Mouse (Mus musculus) heart, embryonic 14.5 days (tissue): ENCODE data around the gene Pax2. TPM values are rescaled to one million over a fixed set of nuclear protein-coding genes. Genes with fewer than 3 reads are reported as not detected.

ENCODE experiments used
- ATAC-seq: fragments of 200-750 bp; cut with Nextera tagmentation; 2 replicates; pipeline ENCODE4 v1.8.0; 2017; ENCODE audit warnings: low read depth, moderate TSS enrichment; ENCODE audit not compliant: insufficient number of reproducible peaks, insufficient read depth, low FRiP score
- H3K27ac ChIP-seq, 2 experiments: fragments of 200-500 bp in 1 of 2; fragments of 300-500 bp in 1 of 2; sonication (generic) in 1 of 2; replicated peaks in 1 of 2; 2 replicates each; pipeline ENCODE4 v1.5.1; 2012 to 2014; ENCODE audit warnings: low read depth in 2 of 2, low read length in 2 of 2, control low read depth in 1 of 2, mild to moderate bottlenecking in 1 of 2, mixed read lengths in 1 of 2; ENCODE audit not compliant: control insufficient read depth in 1 of 2, insufficient read depth in 1 of 2
- H3K27me3 ChIP-seq: fragments of 300-500 bp; sonication (generic); 2 replicates; pipeline ENCODE4 v1.6.1; 2014; ENCODE audit warnings: mild to moderate bottlenecking, low read length, control low read depth; ENCODE audit not compliant: control insufficient read depth, insufficient read depth
- H3K36me3 ChIP-seq: fragments of 300-500 bp; sonication (generic); 2 replicates; pipeline ENCODE4 v1.6.1; 2014; ENCODE audit warnings: mild to moderate bottlenecking, control low read depth, low read length, mixed read lengths; ENCODE audit not compliant: control insufficient read depth, insufficient read depth
- H3K4me1 ChIP-seq, 2 experiments: fragments of 200-500 bp in 1 of 2; fragments of 300-500 bp in 1 of 2; sonication (generic) in 1 of 2; 2 replicates each; pipeline ENCODE4 v1.6.1; 2012 to 2014; ENCODE audit warnings: low read length in 2 of 2, control low read depth in 1 of 2, mixed read lengths in 1 of 2; ENCODE audit not compliant: control insufficient read depth in 2 of 2, insufficient read depth in 2 of 2
- H3K4me2 ChIP-seq: fragments of 300-500 bp; sonication (generic); 2 replicates; pipeline ENCODE4 v1.6.1; 2014; ENCODE audit warnings: mild to moderate bottlenecking, low read length
- H3K4me3 ChIP-seq, 2 experiments: fragments of 200-500 bp in 1 of 2; fragments of 300-500 bp in 1 of 2; sonication (generic) in 1 of 2; 2 replicates each; pipeline ENCODE4 v1.5.1; 2012 to 2014; ENCODE audit warnings: low read length in 2 of 2, mild to moderate bottlenecking in 2 of 2, control low read depth in 1 of 2, low read depth in 1 of 2, moderate library complexity in 1 of 2; ENCODE audit not compliant: control insufficient read depth in 1 of 2, insufficient read depth in 1 of 2
- H3K9ac ChIP-seq: fragments of 300-500 bp; sonication (generic); 2 replicates; pipeline ENCODE4 v1.6.1; 2014; ENCODE audit warnings: mild to moderate bottlenecking, low read length
- H3K9me3 ChIP-seq: fragments of 300-500 bp; sonication (generic); 2 replicates; pipeline ENCODE4 v1.6.1; 2016; ENCODE audit warnings: low read length, control low read depth; ENCODE audit not compliant: control insufficient read depth
- WGBS: fragments of 180-500 bp; shearing (Covaris S2); extraction: QIAGEN DNeasy Blood & Tissue Kit; methylation state at CpG from one replicate; pipeline ENCODE4 v1.1.7; 2014; 5-methylcytosine and 5-hydroxymethylcytosine counted together
- polyA plus RNA-seq: library from polyadenylated mRNA; unstranded; fragments of >200 nt; fragmentation: Nextera tagmentation; extraction: Ambion mirVana; gene quantifications from 2 replicates; pipeline ENCODE4 v1.2.1, GENCODE M21; 2014

Gene Pax2
- polyA plus RNA-seq, 1 experiment from 2014 or later, result not detected

DNA sequence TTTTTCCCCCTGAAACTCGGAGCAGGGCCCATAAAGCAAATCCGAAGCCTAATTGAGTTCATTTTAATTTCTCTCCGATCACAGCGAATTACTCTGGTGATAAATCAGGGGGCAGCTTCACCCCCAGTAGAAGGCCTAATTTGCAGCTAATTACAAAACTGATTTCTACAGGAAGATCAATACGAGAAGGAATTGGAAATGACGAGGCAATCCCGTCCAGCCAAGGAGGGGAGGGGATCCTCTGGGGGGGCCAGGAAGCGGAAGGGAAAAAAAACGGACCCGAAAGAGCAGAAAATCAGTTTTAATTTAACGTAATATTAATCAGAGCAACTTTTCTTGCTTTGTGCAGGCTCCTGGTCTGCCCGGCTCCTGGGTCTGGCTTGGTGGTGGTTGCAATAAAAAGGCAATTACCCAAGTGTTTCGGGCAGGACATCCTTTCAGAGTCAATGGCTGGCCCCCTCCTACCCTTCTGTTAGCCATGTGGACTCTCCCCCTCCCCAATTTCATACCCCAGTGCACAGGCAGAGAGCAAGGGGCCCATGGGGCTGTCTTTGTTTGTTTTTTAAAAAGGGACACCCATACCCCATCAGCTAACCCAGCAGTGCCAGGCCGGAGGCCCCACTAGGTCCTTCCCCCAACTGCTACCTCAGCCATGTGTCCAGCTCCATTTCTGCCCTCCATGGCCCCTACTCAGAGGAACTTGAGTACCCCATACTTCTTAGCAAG lies 61.7 kb downstream of the Pax2 start:
- H3K27me3 ChIP-seq, result peaks cover 24% of the 10 kb centered on the region

DNA sequence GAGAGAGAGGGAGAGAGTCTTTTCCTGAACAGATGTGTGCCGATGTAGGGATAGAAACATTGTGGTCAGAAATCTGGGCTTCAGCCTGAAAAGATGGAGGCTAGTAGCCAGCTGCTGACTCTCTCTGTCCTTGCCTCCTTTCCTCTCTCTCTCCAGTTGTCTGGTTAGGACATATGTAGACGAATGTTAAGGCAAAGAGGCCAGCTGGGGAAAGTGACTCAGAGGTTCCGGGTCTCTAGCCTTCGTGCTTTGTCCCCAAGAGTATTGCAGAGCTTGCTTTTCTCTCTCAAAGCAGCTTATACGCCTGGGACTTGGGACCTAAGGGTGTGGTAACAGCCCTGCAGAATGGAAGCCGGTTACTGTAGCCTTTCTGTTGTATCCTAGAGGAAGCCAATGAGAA lies 62.8 kb downstream of the Pax2 start:
- whole genome bisulfite sequencing, result 56% methylated on average over 6 of the region's 6 CpGs
- no peak overlapping the region for H3K9ac ChIP-seq
- H3K9me3 ChIP-seq, result no peaks in the 10 kb centered on the region
- H3K4me2 ChIP-seq, result no peak overlapping the region
- H3K27me3 ChIP-seq, result peaks cover 33% of the 10 kb centered on the region
- no peaks in the 10 kb centered on the region for H3K4me1 ChIP-seq
- no peaks in the 10 kb centered on the region for H3K36me3 ChIP-seq
- no peak overlapping the region for H3K27ac ChIP-seq
- no peak for ATAC-seq
- H3K4me3 ChIP-seq, result no peak overlapping the region

More for the DNA sequence above, 61.7 kb downstream of the Pax2 start:
- Histone ChIP-seq H3K9ac (no peak overlapping the region), H3K4me2 (no peak overlapping the region), H3K27ac (no peak overlapping the region), H3K4me1 (no peaks in the 10 kb centered on the region), H3K36me3 (no peaks in the 10 kb centered on the region), H3K4me3 (no peak overlapping the region), H3K9me3 (no peaks in the 10 kb centered on the region)
- no peak for ATAC-seq
- WGBS, result 80% methylated on average over 14 of the region's 14 CpGs

DNA sequence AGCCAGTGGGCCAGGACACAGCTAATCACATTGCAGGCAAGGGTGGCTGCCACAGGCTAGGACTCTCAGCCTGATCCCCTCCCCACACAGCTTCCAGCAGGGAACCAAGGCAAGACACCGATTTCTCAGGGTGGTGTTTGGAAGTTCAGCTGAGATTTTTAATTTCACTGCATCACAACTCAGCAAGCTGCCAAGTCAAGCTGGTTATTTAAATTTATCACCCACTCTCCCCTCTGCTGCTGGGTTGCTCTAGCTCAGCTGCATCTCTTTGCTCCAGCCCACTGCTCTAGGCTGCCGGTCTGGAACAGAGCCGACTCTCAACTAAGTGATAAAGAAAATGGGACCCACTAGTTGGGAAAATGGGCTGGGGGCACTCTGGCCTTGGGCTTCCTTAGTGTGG lies 65.7 kb downstream of the Pax2 start:
- no peaks in the 10 kb centered on the region for H3K36me3 ChIP-seq
- H3K9me3 ChIP-seq, result no peaks in the 10 kb centered on the region
- H3K4me3 ChIP-seq, result no peak overlapping the region
- no peak overlapping the region for H3K9ac ChIP-seq
- H3K4me1 ChIP-seq, result no peaks in the 10 kb centered on the region
- WGBS, result 40% methylated on average over 3 of the region's 3 CpGs
- H3K4me2 ChIP-seq, result no peak overlapping the region
- no peak for ATAC-seq
- H3K27ac ChIP-seq, result no peak overlapping the region
- peaks cover 54% of the 10 kb centered on the region for H3K27me3 ChIP-seq

DNA sequence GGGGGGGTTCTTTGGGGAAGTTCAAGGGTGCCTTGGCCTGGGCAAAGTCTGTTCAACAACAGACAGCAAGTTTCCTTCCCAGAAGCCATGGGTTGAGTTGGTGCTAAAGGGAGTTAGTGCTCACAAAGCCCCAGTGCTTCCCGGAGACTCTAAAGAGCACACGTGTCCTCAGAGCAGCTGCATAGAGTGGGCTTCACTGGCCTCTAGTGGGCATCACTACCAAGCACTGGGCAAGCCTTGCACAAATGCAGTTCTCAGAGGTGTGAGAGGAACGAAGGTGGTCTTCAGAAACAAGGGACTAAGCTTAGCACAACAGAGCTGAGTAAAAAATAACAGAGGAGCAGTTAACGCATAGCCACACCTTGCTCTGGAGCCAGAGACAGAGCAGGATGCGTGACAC lies 66.5 kb downstream of the Pax2 start:
- Histone ChIP-seq H3K4me3 (no peak overlapping the region), H3K36me3 (no peaks in the 10 kb centered on the region), H3K4me1 (no peaks in the 10 kb centered on the region), H3K4me2 (no peak overlapping the region), H3K27ac (no peak overlapping the region), H3K27me3 (peaks cover 54% of the 10 kb centered on the region), H3K9ac (no peak overlapping the region), H3K9me3 (no peaks in the 10 kb centered on the region)
- WGBS, result 62% methylated on average over 5 of the region's 5 CpGs
- no peak for ATAC-seq

DNA sequence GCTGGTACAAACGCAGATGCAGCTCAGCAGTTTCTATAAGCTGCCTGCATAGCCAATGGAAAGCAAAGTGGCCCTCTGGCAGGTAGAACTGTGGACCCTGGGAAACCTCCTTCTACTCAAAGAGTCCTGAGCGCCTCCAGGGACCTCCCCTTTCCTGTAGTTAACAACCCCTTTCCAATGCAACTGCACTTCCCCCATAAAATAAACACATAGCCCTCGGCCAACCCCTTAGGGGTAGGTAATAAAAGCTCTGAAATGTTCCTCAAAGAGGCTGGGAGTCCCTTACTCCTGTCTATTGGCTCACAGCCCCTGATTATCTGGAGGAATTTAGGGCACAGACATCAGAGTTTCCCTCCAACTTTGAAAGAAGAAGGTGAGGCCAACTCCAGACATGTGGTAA lies 67.8 kb downstream of the Pax2 start:
- peaks cover 59% of the 10 kb centered on the region for H3K27me3 ChIP-seq
- no peak overlapping the region for H3K9ac ChIP-seq
- H3K9me3 ChIP-seq, result no peaks in the 10 kb centered on the region
- no peaks in the 10 kb centered on the region for H3K4me1 ChIP-seq
- ATAC-seq, result no peak
- no peak overlapping the region for H3K27ac ChIP-seq
- no peaks in the 10 kb centered on the region for H3K36me3 ChIP-seq
- 36% methylated on average over 3 of the region's 3 CpGs for WGBS
- H3K4me3 ChIP-seq, result no peak overlapping the region
- H3K4me2 ChIP-seq, result no peak overlapping the region

DNA sequence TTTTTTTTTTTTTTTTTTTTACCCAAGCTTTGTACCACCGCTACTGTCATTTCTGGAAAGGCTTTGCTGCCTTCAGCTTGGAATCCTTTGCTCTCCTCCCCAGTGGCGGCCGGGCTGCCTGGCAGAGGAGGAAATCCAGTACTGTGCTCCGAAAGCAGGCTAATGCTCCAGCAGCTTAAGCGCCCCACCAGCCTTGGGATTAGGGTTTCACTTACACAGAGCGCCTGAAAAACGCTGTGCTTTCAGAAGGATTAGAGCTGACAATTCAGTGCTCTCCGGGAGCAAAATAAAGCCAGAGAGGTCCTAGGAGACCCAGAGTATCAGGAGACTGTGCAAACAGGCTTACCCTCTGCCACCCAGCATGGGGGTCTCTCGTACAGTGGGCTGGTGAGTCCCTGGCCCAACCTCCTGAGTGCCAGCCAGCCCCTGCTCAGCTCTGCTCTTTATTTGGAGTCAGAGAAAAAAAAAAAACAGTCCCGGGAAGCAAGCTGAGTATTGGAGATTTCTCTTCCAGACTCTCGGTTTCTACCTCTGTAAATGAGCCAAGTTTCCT lies 69.4 kb downstream of the Pax2 start:
- no peaks in the 10 kb centered on the region for H3K9me3 ChIP-seq
- 12% methylated on average over 11 of the region's 11 CpGs for WGBS
- no peak overlapping the region for H3K27ac ChIP-seq
- H3K4me2 ChIP-seq, result peak overlapping the region; percentile 23
- 0 out of 4 replicates have a peak overlapping the region, but pooled peaks of 1 of the 2 experiments have one; percentile 6 for H3K4me3 ChIP-seq
- no peak for ATAC-seq
- H3K36me3 ChIP-seq, result no peaks in the 10 kb centered on the region
- peaks cover 54% of the 10 kb centered on the region for H3K27me3 ChIP-seq
- no peak overlapping the region for H3K9ac ChIP-seq
- H3K4me1 ChIP-seq, result no peaks in the 10 kb centered on the region

DNA sequence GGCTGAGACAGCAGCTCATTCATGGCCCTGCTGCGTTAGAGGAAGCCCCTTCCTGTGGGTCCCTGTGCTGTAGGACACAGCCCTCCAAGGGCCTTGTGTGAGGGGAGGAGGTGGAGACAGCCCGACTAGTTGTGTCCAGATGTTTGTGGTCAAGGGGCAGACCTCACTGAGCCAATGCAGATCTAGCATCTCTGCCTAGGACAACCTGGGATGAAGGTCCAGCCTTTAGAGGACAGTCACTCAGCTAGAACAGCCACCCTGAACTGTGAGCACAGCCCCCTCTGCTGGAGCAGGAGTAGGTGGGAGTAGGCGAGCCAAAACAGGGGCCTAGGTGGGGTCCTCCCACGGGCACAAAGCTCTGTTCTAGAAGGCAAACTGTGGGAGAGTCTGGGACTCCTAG lies 70.0 kb downstream of the Pax2 start:
- Histone ChIP-seq H3K27ac (no peak overlapping the region), H3K36me3 (no peaks in the 10 kb centered on the region), H3K27me3 (peaks cover 54% of the 10 kb centered on the region), H3K9me3 (no peaks in the 10 kb centered on the region), H3K4me1 (no peaks in the 10 kb centered on the region), H3K4me3 (no peak overlapping the region), H3K4me2 (no peak overlapping the region), H3K9ac (no peak overlapping the region)
- 23% methylated on average over 4 of the region's 4 CpGs for WGBS
- ATAC-seq, result no peak

DNA sequence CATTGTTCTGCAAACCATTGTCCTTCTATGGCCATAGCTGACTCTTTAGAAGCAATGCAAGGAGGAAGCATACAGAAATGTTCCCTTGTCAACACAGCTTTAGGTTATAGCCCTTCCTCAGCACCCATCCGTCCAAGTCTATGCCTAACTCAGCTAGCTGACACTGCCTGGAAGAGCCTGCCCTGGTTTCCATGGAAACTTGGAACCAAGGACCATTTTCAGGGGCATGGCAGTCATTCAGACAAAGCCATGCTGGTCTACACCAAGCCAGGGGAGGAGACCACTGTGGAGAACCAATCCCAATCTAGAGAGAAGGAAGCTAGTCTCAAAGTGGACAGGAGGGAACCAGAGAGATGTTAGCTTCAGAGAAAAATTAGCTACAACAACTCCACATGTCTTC lies 77.5 kb downstream of the Pax2 start:
- Histone ChIP-seq H3K4me2 (no peak overlapping the region), H3K4me3 (no peak overlapping the region), H3K27ac (no peak overlapping the region), H3K9ac (no peak overlapping the region), H3K4me1 (peaks cover 3 to 25% of the 10 kb centered on the region in 2 experiments), H3K27me3 (peaks cover 86% of the 10 kb centered on the region), H3K9me3 (no peaks in the 10 kb centered on the region), H3K36me3 (no peaks in the 10 kb centered on the region)
- WGBS, result 35% methylated on average over 1 of the region's 1 CpGs
- ATAC-seq, result no peak
